Mouse (Mus musculus): ENCODE results near the gene Car11. TPM values are rescaled to one million over a fixed set of nuclear protein-coding genes. Genes with fewer than 3 reads are reported as not detected.

Car11 gene
- total and polyA plus RNA-seq, 2 experiments from 2014 or later = 1.6 to 2.8 TPM

- DNase-seq (ENCODE audit: low spot score) = no peak
- WGBS = 90% methylated on average over 21 of the region's 21 CpGs
- Histone ChIP-seq H3K27me3 (ENCODE audit: control insufficient read depth, insufficient read depth, low read length) (no peaks in the 10 kb centered on the region), H3K36me3 (replicated peaks; ENCODE audit: control insufficient read depth, insufficient read depth, low read length) (peaks cover 42% of the 10 kb centered on the region), H3K9me3 (replicated peaks; ENCODE audit: control insufficient read depth, low read length) (no peaks in the 10 kb centered on the region), H3K4me3 (ENCODE audit: low read depth, low read length) (no peak overlapping the region), H3K4me1 (ENCODE audit: control insufficient read depth, insufficient read depth) (peaks cover 41% of the 10 kb centered on the region), H3K9ac (replicated peaks; ENCODE audit: low read depth, low read length) (no peak overlapping the region), H3K27ac (ENCODE audit: low read depth) (no peak overlapping the region), H3K4me2 (ENCODE audit: low read depth, low read length) (no peak overlapping the region)
- ATAC-seq (ENCODE audit: insufficient read depth, low read depth) = no peak
- TF ChIP-seq CTCF (IDR thresholded peaks at IDR 0.05; ENCODE audit: low read depth) (no peak), EP300 (IDR thresholded peaks at IDR 0.05; ENCODE audit: low read depth) (no peak)
Measured at GRCm38 (mm10) chr7:45712022-45712757, 12.5 kb downstream of the Car11 start.

- H3K4me1 ChIP-seq (ENCODE audit: control insufficient read depth, insufficient read depth) = peaks cover 32% of the 10 kb centered on the region
- WGBS = 88% methylated on average over 16 of the region's 16 CpGs
- H3K9ac ChIP-seq (replicated peaks; ENCODE audit: low read depth, low read length) = no peak overlapping the region
- H3K27ac ChIP-seq (ENCODE audit: low read depth) = no peak overlapping the region
- TF ChIP-seq CTCF (IDR thresholded peaks at IDR 0.05; ENCODE audit: low read depth) = no peak
- TF ChIP-seq EP300 (IDR thresholded peaks at IDR 0.05; ENCODE audit: low read depth) = no peak
- no peak for ATAC-seq (ENCODE audit: insufficient read depth, low read depth)
- H3K27me3 ChIP-seq (ENCODE audit: control insufficient read depth, insufficient read depth, low read length) = no peaks in the 10 kb centered on the region
- no peak overlapping the region for H3K4me3 ChIP-seq (ENCODE audit: low read depth, low read length)
- no peak overlapping the region for H3K4me2 ChIP-seq (ENCODE audit: low read depth, low read length)
- peak; percentile 4 for DNase-seq (ENCODE audit: low spot score)
- H3K9me3 ChIP-seq (replicated peaks; ENCODE audit: control insufficient read depth, low read length) = no peaks in the 10 kb centered on the region
- H3K36me3 ChIP-seq (replicated peaks; ENCODE audit: control insufficient read depth, insufficient read depth, low read length) = peaks cover 42% of the 10 kb centered on the region
Measured at GRCm38 (mm10) chr7:45713396-45713795, 13.8 kb downstream of the Car11 start.

- no peak overlapping the region for H3K4me3 ChIP-seq (ENCODE audit: low read depth, low read length)
- DNase-seq (ENCODE audit: low spot score) (no peak), ATAC-seq (ENCODE audit: insufficient read depth, low read depth) (no peak)
- H3K9ac ChIP-seq (replicated peaks; ENCODE audit: low read depth, low read length) = peak overlapping the region; percentile 77; the same call in 1 of the 2 replicates
- TF ChIP-seq EP300 (IDR thresholded peaks at IDR 0.05; ENCODE audit: low read depth) (no peak), CTCF (IDR thresholded peaks at IDR 0.05; ENCODE audit: low read depth) (no peak)
- H3K36me3 ChIP-seq (replicated peaks; ENCODE audit: control insufficient read depth, insufficient read depth, low read length) = peaks cover 42% of the 10 kb centered on the region
- H3K27me3 ChIP-seq (ENCODE audit: control insufficient read depth, insufficient read depth, low read length) = no peaks in the 10 kb centered on the region
- 75% methylated on average over 6 of the region's 6 CpGs for WGBS
- H3K9me3 ChIP-seq (replicated peaks; ENCODE audit: control insufficient read depth, low read length) = no peaks in the 10 kb centered on the region
- peaks cover 31% of the 10 kb centered on the region for H3K4me1 ChIP-seq (ENCODE audit: control insufficient read depth, insufficient read depth)
- H3K27ac ChIP-seq (ENCODE audit: low read depth) = no peak overlapping the region
- H3K4me2 ChIP-seq (ENCODE audit: low read depth, low read length) = peak overlapping the region; percentile 93
Measured at GRCm38 (mm10) chr7:45713881-45714520, 14.4 kb downstream of the Car11 start.

- Histone ChIP-seq H3K27me3 (ENCODE audit: control insufficient read depth, insufficient read depth, low read length) (no peaks in the 10 kb centered on the region), H3K36me3 (replicated peaks; ENCODE audit: control insufficient read depth, insufficient read depth, low read length) (peaks cover 44% of the 10 kb centered on the region), H3K4me2 (ENCODE audit: low read depth, low read length) (peak overlapping the region; percentile 93), H3K9me3 (replicated peaks; ENCODE audit: control insufficient read depth, low read length) (no peaks in the 10 kb centered on the region), H3K9ac (replicated peaks; ENCODE audit: low read depth, low read length) (peak overlapping the region; percentile 77), H3K4me1 (ENCODE audit: control insufficient read depth, insufficient read depth) (peaks cover 35% of the 10 kb centered on the region), H3K27ac (ENCODE audit: low read depth) (peak overlapping the region; percentile 52), H3K4me3 (ENCODE audit: low read depth, low read length) (peak overlapping the region; percentile 57)
- ATAC-seq (ENCODE audit: insufficient read depth, low read depth) = 0 out of 2 replicates have a peak, but pooled peaks have one; percentile 0
- 9% methylated on average over 14 of the region's 14 CpGs for WGBS
- TF ChIP-seq EP300 (IDR thresholded peaks at IDR 0.05; ENCODE audit: low read depth) (no peak), CTCF (IDR thresholded peaks at IDR 0.05; ENCODE audit: low read depth) (no peak)
- DNase-seq (ENCODE audit: low spot score) = no peak
Measured at GRCm38 (mm10) chr7:45714630-45715089, 15.0 kb downstream of the Car11 start.

GRCm38 (mm10) chr7:45715090-45715708 lies 15.6 kb downstream of the Car11 start, which contains the start of gene Rpl18:
TSS of gene Rpl18 (plus strand) at chr7:45715457.
- no peaks in the 10 kb centered on the region for H3K27me3 ChIP-seq (ENCODE audit: control insufficient read depth, insufficient read depth, low read length)
- peak; percentile 98 for DNase-seq (ENCODE audit: low spot score)
- 7% methylated on average over 34 of the region's 34 CpGs for WGBS
- H3K4me2 ChIP-seq (ENCODE audit: low read depth, low read length) = peak within 1 kb of the TSS; percentile 93
- H3K9me3 ChIP-seq (replicated peaks; ENCODE audit: control insufficient read depth, low read length) = no peaks in the 10 kb centered on the region
- peaks cover 35% of the 10 kb centered on the region for H3K4me1 ChIP-seq (ENCODE audit: control insufficient read depth, insufficient read depth)
- TF ChIP-seq EP300 (IDR thresholded peaks at IDR 0.05; ENCODE audit: low read depth) = peak; percentile 84
- TF ChIP-seq CTCF (IDR thresholded peaks at IDR 0.05; ENCODE audit: low read depth) = no peak
- peak within 1 kb of the TSS; percentile 77 for H3K9ac ChIP-seq (replicated peaks; ENCODE audit: low read depth, low read length)
- peak; percentile 91 for ATAC-seq (ENCODE audit: insufficient read depth, low read depth)
- H3K4me3 ChIP-seq (ENCODE audit: low read depth, low read length) = peak within 1 kb of the TSS; percentile 57
- peaks cover 44% of the 10 kb centered on the region for H3K36me3 ChIP-seq (replicated peaks; ENCODE audit: control insufficient read depth, insufficient read depth, low read length)
- H3K27ac ChIP-seq (ENCODE audit: low read depth) = peak within 1 kb of the TSS; percentile 64

Measured in heart, postnatal 0 days (tissue).